Mouse (Mus musculus) lung, adult 2 months (tissue): ENCODE results near the gene Fam214a. TPM values are rescaled to one million over a fixed set of nuclear protein-coding genes. Genes with fewer than 3 reads are reported as not detected.

ENCODE experiments used
- DNase-seq: peaks from one replicate; pipeline ENCODE4 v3.0.0; 2022
- H3K4me1 ChIP-seq: fragments of 200-500 bp; 2 replicates; pipeline ENCODE4 v1.6.1; 2011; ENCODE audit warnings: low read length; ENCODE audit not compliant: control insufficient read depth, insufficient read depth
- H3K4me3 ChIP-seq: fragments of 200-500 bp; replicated peaks from 2 replicates; pipeline ENCODE3; 2011; ENCODE audit warnings: low read depth, mild to moderate bottlenecking, control low read depth, low read length; ENCODE audit errors: extremely low read depth
- CTCF ChIP-seq: fragments of 200-500 bp; IDR thresholded peaks from 2 replicates; pipeline ENCODE4 v1.5.1; 2011; ENCODE audit warnings: mild to moderate bottlenecking, low read length, control low read depth; ENCODE audit not compliant: insufficient read depth
- POLR2A ChIP-seq: fragments of 200-500 bp; IDR thresholded peaks from 2 replicates; pipeline ENCODE4 v1.6.1; 2011; ENCODE audit warnings: low read depth, mild to moderate bottlenecking, control low read depth, low read length, borderline replicate concordance; ENCODE audit errors: extremely low read depth
- WGBS: fragments of 180-500 bp; shearing (Covaris S2); methylation state at CpG from one replicate; pipeline ENCODE4 v1.1.7; 2018; 5-methylcytosine and 5-hydroxymethylcytosine counted together
- polyA plus RNA-seq: library from polyadenylated mRNA; depleted of rRNA; stranded (reverse); fragments of >200 nt; gene quantifications from 2 replicates; pipeline ENCODE4 v1.2.3, GENCODE M21; 2012

The Fam214a gene
- polyA plus RNA-seq, 1 experiment = 11.8 TPM

- 86% methylated on average over 7 of the region's 7 CpGs for WGBS
- no peak overlapping the region for H3K4me3 ChIP-seq
- TF ChIP-seq CTCF (no peak), POLR2A (no peak)
- H3K4me1 ChIP-seq = no peaks in the 10 kb centered on the region
- DNase-seq = no peak
Measured at GRCm38 (mm10) chr9:74988893-74989460, 36.3 kb downstream of the Fam214a start.

GRCm38 (mm10) chr9:74989990-74990389 is 37.3 kb downstream of the Fam214a start:
- 61% methylated on average over 2 of the region's 2 CpGs for WGBS
- Histone ChIP-seq H3K4me3 (no peak overlapping the region), H3K4me1 (peaks cover 6% of the 10 kb centered on the region; the same call in 1 of the 2 replicates)
- no peak for DNase-seq
- TF ChIP-seq CTCF (no peak), POLR2A (no peak)

- TF ChIP-seq POLR2A (no peak), CTCF (no peak)
- no peak for DNase-seq
- H3K4me1 ChIP-seq = peaks cover 7% of the 10 kb centered on the region; the same call in 1 of the 2 replicates
- 72% methylated on average over 10 of the region's 10 CpGs for WGBS
- no peak overlapping the region for H3K4me3 ChIP-seq
Measured at GRCm38 (mm10) chr9:74994611-74995257, 42.0 kb downstream of the Fam214a start.

DNA sequence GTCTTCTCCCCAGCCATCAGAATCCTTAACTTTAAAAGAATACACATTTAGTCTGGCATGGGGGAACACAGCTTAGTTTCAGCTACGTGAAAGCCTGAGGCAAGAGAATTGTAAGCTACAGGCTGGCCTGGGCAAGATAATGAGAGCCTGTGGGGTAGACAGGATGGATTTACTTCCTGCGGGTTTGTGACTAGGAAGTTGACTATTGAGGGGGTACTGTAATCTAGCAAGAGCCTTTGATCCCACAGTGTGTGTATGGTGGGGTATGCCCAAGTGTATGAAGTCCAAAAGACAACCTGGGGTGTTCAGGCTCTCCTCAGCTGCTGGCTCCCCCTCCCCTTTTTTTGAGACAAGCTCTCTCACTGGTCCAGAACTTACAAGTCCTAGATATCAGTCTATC is 43.7 kb downstream of the Fam214a start:
- TF ChIP-seq POLR2A (no peak), CTCF (no peak)
- WGBS = 59% methylated on average over 2 of the region's 2 CpGs
- no peak for DNase-seq
- Histone ChIP-seq H3K4me1 (peaks cover 11% of the 10 kb centered on the region), H3K4me3 (no peak overlapping the region)

GRCm38 (mm10) chr9:74997976-74998375 is 45.3 kb downstream of the Fam214a start:
- TF ChIP-seq CTCF = no peak
- TF ChIP-seq POLR2A = no peak

GRCm38 (mm10) chr9:75001006-75001405 is 48.3 kb downstream of the Fam214a start:
- TF ChIP-seq CTCF = no peak
- TF ChIP-seq POLR2A = no peak
- Histone ChIP-seq H3K4me1 (peaks cover 12% of the 10 kb centered on the region), H3K4me3 (no peak overlapping the region)
- WGBS = 65% methylated on average over 6 of the region's 6 CpGs
- no peak for DNase-seq

More at GRCm38 (mm10) chr9:74997976-74998375, 45.3 kb downstream of the Fam214a start:
- Histone ChIP-seq H3K4me1 (peaks cover 18% of the 10 kb centered on the region), H3K4me3 (no peak overlapping the region)
- DNase-seq = no peak

GRCm38 (mm10) chr9:75001611-75002204 is 49.0 kb downstream of the Fam214a start:
- peak; percentile 49 for DNase-seq
- no peak for TF ChIP-seq POLR2A
- no peak for TF ChIP-seq CTCF
- H3K4me1 ChIP-seq = peaks cover 12% of the 10 kb centered on the region
- H3K4me3 ChIP-seq = no peak overlapping the region
- 36% methylated on average over 5 of the region's 5 CpGs for WGBS

DNA sequence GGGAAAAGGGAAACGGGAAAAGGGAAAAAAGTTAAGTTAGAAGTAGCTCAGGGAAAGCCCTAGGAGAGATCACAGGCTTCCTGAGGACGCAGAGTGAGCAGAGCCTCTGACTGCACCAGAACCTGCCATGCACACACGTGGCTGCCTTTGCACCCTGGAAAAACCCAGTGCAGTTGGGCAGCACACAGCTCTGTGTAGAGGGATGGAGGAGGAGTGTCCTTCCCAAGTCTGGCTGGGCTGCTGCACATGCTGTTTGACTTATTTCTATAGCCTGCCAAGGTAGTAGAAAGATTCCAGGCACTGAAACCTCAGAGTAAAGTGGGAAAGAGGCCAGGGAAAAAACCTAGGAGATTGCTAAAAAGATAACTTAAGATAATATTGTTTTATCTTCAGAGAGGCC is 49.6 kb downstream of the Fam214a start:
- no peak overlapping the region for H3K4me3 ChIP-seq
- TF ChIP-seq CTCF (no peak), POLR2A (no peak)
- no peak for DNase-seq
- H3K4me1 ChIP-seq = peaks cover 12% of the 10 kb centered on the region
- 57% methylated on average over 3 of the region's 3 CpGs for WGBS

- peaks cover 12% of the 10 kb centered on the region for H3K4me1 ChIP-seq
- no peak for DNase-seq
- no peak overlapping the region for H3K4me3 ChIP-seq
- TF ChIP-seq CTCF (no peak), POLR2A (no peak)
- 94% methylated on average over 10 of the region's 10 CpGs for WGBS
Measured at GRCm38 (mm10) chr9:75004203-75004602, 51.5 kb downstream of the Fam214a start.

DNA sequence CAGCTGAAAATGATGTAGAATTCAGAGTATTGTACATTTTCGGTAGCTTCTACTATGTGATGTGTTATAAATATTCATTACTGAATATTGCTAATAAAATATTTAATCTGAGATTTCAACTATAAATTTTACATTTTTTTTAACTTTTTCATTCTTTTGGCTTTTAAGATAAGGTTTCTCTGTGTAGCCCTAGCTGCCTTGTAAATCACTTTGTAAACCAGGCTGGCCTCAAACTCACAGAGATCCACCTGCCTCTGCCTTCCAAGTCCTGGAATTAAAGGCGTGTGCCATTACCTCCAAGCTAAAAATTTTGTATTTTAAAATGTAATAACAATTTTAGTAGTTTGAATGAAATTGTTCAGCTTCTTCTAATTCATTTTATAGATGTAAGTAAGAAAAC is 63.9 kb downstream of the Fam214a start:
- no peak overlapping the region for H3K4me3 ChIP-seq
- no peak for DNase-seq
- 97% methylated on average over 2 of the region's 2 CpGs for WGBS
- no peaks in the 10 kb centered on the region for H3K4me1 ChIP-seq
- TF ChIP-seq POLR2A (no peak), CTCF (no peak)
